32 mouse cellular contexts compared by ENCODE assay signal in the genomic region with DNA sequence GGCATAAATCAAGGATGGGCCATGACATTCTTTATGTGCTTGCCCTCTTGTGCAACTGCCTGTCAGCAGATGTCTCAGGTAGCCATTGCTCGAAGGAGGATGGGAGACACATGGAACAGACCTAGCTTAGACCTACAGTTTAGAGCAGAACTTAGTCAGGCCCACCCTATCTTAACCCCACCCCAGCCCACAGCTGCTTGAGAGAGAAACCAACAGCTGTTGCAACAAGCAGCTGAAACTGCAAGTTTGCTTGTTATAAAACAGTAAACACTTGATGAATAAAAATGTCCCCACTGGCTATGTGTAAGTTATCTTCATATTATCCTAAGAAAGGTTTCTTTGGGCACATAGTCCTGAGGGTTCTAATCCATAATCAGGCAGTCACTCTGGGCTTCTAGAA. TPM values are rescaled to one million over a fixed set of nuclear protein-coding genes. Genes with fewer than 3 reads are reported as not detected.
"Had no signal": no experiment of that assay in that cellular context is flagged by ENCODE, and none has a peak within 500 bp of the region (broad histone marks: within the 10 kb centered on the region; RNA-seq: fewer than 3 reads in every experiment).

No protein-coding gene starts in this region.

- DNase-seq: heart, postnatal 10 days; heart, postnatal 14 days; heart, postnatal 36 days; heart, postnatal 4 days; kidney, adult 11 months; kidney, adult 18-20 months; kidney, adult 2 months; kidney, adult 8-10 months; kidney, adult 9 months; kidney, postnatal 10 days; kidney, postnatal 14 days; kidney, postnatal 25 days; kidney, postnatal 36 days; kidney, postnatal 4 days; layer of hippocampus, adult 9-11 months; layer of hippocampus, postnatal 36 days had no signal

- H3K4me1 ChIP-seq: heart, embryonic 12.5 days; heart, embryonic 13.5 days; heart, embryonic 15.5 days; hindbrain, embryonic 10.5 days; hindbrain, embryonic 12.5 days; hindbrain, embryonic 13.5 days; hindbrain, embryonic 15.5 days; intestine, embryonic 15.5 days; kidney, embryonic 15.5 days had no signal

- H3K36me3 ChIP-seq: heart, embryonic 12.5 days; heart, embryonic 13.5 days; heart, embryonic 15.5 days; hindbrain, embryonic 10.5 days; hindbrain, embryonic 12.5 days; hindbrain, embryonic 13.5 days; hindbrain, embryonic 15.5 days; intestine, embryonic 15.5 days; kidney, embryonic 15.5 days had no signal

- H3K27me3 ChIP-seq: heart, embryonic 12.5 days; heart, embryonic 13.5 days; heart, embryonic 15.5 days; hindbrain, embryonic 12.5 days; hindbrain, embryonic 13.5 days; hindbrain, embryonic 15.5 days; intestine, embryonic 15.5 days; kidney, embryonic 15.5 days had no signal

- H3K4me3 ChIP-seq: heart, embryonic 12.5 days; heart, embryonic 13.5 days; heart, embryonic 15.5 days; hindbrain, embryonic 10.5 days; hindbrain, embryonic 12.5 days; hindbrain, embryonic 13.5 days; hindbrain, embryonic 15.5 days; intestine, embryonic 15.5 days; kidney, embryonic 15.5 days; layer of hippocampus, adult 2 months; left cerebral cortex, adult 2 months had no signal

- H3K9me3 ChIP-seq: heart, embryonic 12.5 days; heart, embryonic 13.5 days; heart, embryonic 15.5 days; hindbrain, embryonic 10.5 days; hindbrain, embryonic 12.5 days; hindbrain, embryonic 13.5 days; hindbrain, embryonic 15.5 days; intestine, embryonic 15.5 days; kidney, embryonic 15.5 days had no signal

- H3K4me2 ChIP-seq: heart, embryonic 12.5 days; heart, embryonic 13.5 days; heart, embryonic 15.5 days; hindbrain, embryonic 12.5 days; hindbrain, embryonic 13.5 days; hindbrain, embryonic 14.5 days; hindbrain, embryonic 15.5 days; intestine, embryonic 15.5 days; kidney, embryonic 15.5 days had no signal

- H3K27ac ChIP-seq: heart, embryonic 13.5 days; heart, embryonic 15.5 days; hindbrain, embryonic 10.5 days; hindbrain, embryonic 12.5 days; hindbrain, embryonic 13.5 days; hindbrain, embryonic 14.5 days; hindbrain, embryonic 15.5 days; hindbrain, postnatal 0 days; intestine, embryonic 15.5 days; kidney, embryonic 15.5 days; kidney, postnatal 0 days; layer of hippocampus, adult 2 months; left cerebral cortex, adult 2 months had no signal

RNA-seq across cellular contexts. Expression of a gene that starts 19.7 kb away (rescaled TPM):
- polyA plus RNA-seq: intestine, postnatal 0 days; kidney, adult 2 months; large intestine, adult 2 months had no signal
